Mouse (Mus musculus): Measurements from ENCODE around the gene Gm8297. TPM values are rescaled to one million over a fixed set of nuclear protein-coding genes. Genes with fewer than 3 reads are reported as not detected.
"Not testable (repeated sequence)": the region's sequence is repeated elsewhere in the genome, so short reads cannot be mapped to it uniquely, and the experiment has no call there.

Gm8297 gene
- not detected in 2 replicates for polyA plus RNA-seq (2012; ENCODE audit: insufficient read depth, insufficient read length, missing spikeins)

DNA sequence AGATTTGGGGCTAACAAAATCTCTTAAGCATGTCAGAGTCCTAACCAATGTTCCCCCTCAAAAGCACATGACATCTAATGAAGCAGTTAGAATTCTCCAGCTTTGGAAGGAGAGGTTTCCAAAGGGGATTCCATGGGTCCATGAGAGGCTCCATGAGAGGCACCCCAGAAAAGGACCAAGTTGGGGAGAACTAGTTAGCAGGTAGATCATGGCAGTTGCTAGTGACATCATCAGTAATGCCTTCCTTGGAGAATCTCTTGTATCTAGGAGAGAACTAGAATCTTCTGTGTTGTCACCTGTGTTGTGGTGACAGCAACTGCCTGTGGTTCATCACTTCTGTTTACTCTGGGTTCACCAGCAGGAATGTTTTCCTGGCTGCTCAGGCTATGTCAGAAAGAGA, at the start of gene Gm8297:
Gene Gm8297, plus strand, starts transcription at position 301 of the 400 bp plus-strand sequence.
- H3K4me3 ChIP-seq (ENCODE audit: insufficient read depth, low read depth, low read length); H3K27ac ChIP-seq (replicated peaks; ENCODE audit: low read depth, low read length); H3K4me1 ChIP-seq (ENCODE audit: control insufficient read depth, insufficient read depth, insufficient read length, low read length): not testable (repeated sequence)

DNA sequence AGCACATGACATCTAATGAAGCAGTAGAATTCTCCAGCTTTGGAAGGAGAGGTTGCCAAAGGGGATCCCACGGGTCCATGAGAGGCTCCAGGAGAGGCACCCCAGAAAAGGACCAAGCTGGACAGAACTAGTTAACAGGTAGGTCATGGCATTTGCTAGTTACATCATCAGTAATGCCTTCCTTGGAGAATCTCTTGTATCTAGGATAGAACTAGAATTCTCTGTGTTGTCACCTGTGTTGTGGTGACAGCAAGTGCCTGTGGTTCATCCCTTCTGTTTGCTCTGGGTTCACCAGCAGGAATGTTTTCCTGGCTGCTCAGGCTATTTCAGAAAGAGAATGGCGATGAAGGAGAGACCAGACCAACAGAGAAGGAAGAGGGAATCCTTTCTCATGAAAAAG, 31.9 kb downstream of the Gm8297 start, which contains the start of gene Gm3298:
Gene Gm3298, plus strand, starts transcription at position 301 of the 400 bp plus-strand sequence.
- not testable (repeated sequence) for H3K4me1 ChIP-seq (ENCODE audit: control insufficient read depth, insufficient read depth, insufficient read length, low read length); H3K4me3 ChIP-seq (ENCODE audit: insufficient read depth, low read depth, low read length); H3K27ac ChIP-seq (replicated peaks; ENCODE audit: low read depth, low read length)

Other genes starting within 250 kb of the Gm8297 start
- not detected in 2 replicates for gene Gm9602, start 207.6 kb upstream of the Gm8297 start, polyA plus RNA-seq (2012; ENCODE audit: insufficient read depth, insufficient read length, missing spikeins)
- gene Gm3269, start 145.8 kb upstream of the Gm8297 start, polyA plus RNA-seq (2012; ENCODE audit: insufficient read depth, insufficient read length, missing spikeins): not detected in 2 replicates
- not detected in 2 replicates for gene Gm3264, start 128.4 kb upstream of the Gm8297 start, polyA plus RNA-seq (2012; ENCODE audit: insufficient read depth, insufficient read length, missing spikeins)
- not detected in 2 replicates for gene Gm3278, start 91.5 kb upstream of the Gm8297 start, polyA plus RNA-seq (2012; ENCODE audit: insufficient read depth, insufficient read length, missing spikeins)
- gene Gm3298, start 32.0 kb downstream of the Gm8297 start, polyA plus RNA-seq (2012; ENCODE audit: insufficient read depth, insufficient read length, missing spikeins): not detected in 2 replicates
- gene 4930555G01Rik, start 66.7 kb downstream of the Gm8297 start, polyA plus RNA-seq (2012; ENCODE audit: insufficient read depth, insufficient read length, missing spikeins): not detected in 2 replicates
- not detected in 2 replicates for gene Gm8281, start 87.1 kb downstream of the Gm8297 start, polyA plus RNA-seq (2012; ENCODE audit: insufficient read depth, insufficient read length, missing spikeins)
- gene Gm8279, start 147.6 kb downstream of the Gm8297 start, polyA plus RNA-seq (2012; ENCODE audit: insufficient read depth, insufficient read length, missing spikeins): not detected in 2 replicates
- gene Gm3317, start 180.6 kb downstream of the Gm8297 start, polyA plus RNA-seq (2012; ENCODE audit: insufficient read depth, insufficient read length, missing spikeins): not detected in 2 replicates
- not detected in 2 replicates for gene Gm8271, start 201.9 kb downstream of the Gm8297 start, polyA plus RNA-seq (2012; ENCODE audit: insufficient read depth, insufficient read length, missing spikeins)